Mouse (Mus musculus) cortical plate, adult 2 months (tissue): Measurements from ENCODE around the gene Epha10.

Experiments used
- CTCF ChIP-seq: fragments of 200-500 bp; IDR thresholded peaks from 2 replicates; pipeline ENCODE4 v1.5.1; 2011; ENCODE audit warnings: mild to moderate bottlenecking, control low read depth, low read length; ENCODE audit not compliant: insufficient read depth; ENCODE audit errors: extremely low read depth
- POLR2A ChIP-seq: fragments of 200-500 bp; IDR thresholded peaks from 2 replicates; pipeline ENCODE4 v1.6.1; 2011; ENCODE audit warnings: mild to moderate bottlenecking, low read length, control low read depth; ENCODE audit not compliant: insufficient read depth; ENCODE audit errors: extremely low read depth

GRCm38 (mm10) chr4:124881341-124881908, 726 bp downstream of the Epha10 start:
- TF ChIP-seq CTCF (no peak), POLR2A (peak; percentile 24; the same call in 1 of the 2 replicates)
